Mouse (Mus musculus) midbrain, embryonic 11.5 days (tissue): ENCODE data around the gene Ppcdc. TPM values are rescaled to one million over a fixed set of nuclear protein-coding genes. Genes with fewer than 3 reads are reported as not detected.

ENCODE experiments used
- ATAC-seq: fragments of 200-750 bp; cut with Nextera tagmentation; 2 replicates; pipeline ENCODE4 v1.8.0; 2017; ENCODE audit warnings: moderate TSS enrichment, moderate library complexity; ENCODE audit not compliant: low FRiP score
- DNase-seq: peaks from one replicate; pipeline ENCODE4 v3.0.0; 2015; ENCODE audit warnings: low spot score; ENCODE audit errors: missing footprints
- H3K27ac ChIP-seq: fragments of 300-500 bp; sonication (generic); 2 replicates; pipeline ENCODE4 v1.5.1; 2014; ENCODE audit warnings: low read depth, low read length
- H3K27me3 ChIP-seq: fragments of 300-500 bp; sonication (generic); 2 replicates; pipeline ENCODE4 v1.6.1; 2014; ENCODE audit warnings: mild to moderate bottlenecking, low read length, moderate library complexity, mixed read lengths; ENCODE audit not compliant: control insufficient read depth, insufficient read depth
- H3K36me3 ChIP-seq: fragments of 300-500 bp; sonication (generic); 2 replicates; pipeline ENCODE4 v1.6.1; 2014; ENCODE audit warnings: mild to moderate bottlenecking, low read length, moderate library complexity, mixed read lengths; ENCODE audit not compliant: control insufficient read depth, insufficient read depth
- H3K4me1 ChIP-seq: fragments of 300-500 bp; sonication (generic); 2 replicates; pipeline ENCODE4 v1.6.1; 2014; ENCODE audit warnings: low read length; ENCODE audit not compliant: control insufficient read depth, insufficient read depth
- H3K4me2 ChIP-seq: fragments of 300-500 bp; sonication (generic); 2 replicates; pipeline ENCODE4 v1.6.1; 2014; ENCODE audit warnings: mild to moderate bottlenecking, moderate library complexity
- H3K4me3 ChIP-seq: fragments of 300-500 bp; sonication (generic); 2 replicates; pipeline ENCODE4 v1.5.1; 2014; ENCODE audit warnings: low read depth, low read length
- H3K9ac ChIP-seq: fragments of 300-500 bp; sonication (generic); 2 replicates; pipeline ENCODE4 v1.6.1; 2014; ENCODE audit warnings: low read length
- H3K9me3 ChIP-seq: fragments of 300-500 bp; sonication (generic); 2 replicates; pipeline ENCODE4 v1.6.1; 2016; ENCODE audit warnings: low read length; ENCODE audit not compliant: control insufficient read depth
- WGBS: fragments of 180-500 bp; shearing (Covaris S2); extraction: QIAGEN DNeasy Blood & Tissue Kit; methylation state at CpG from one replicate; pipeline ENCODE4 v1.1.7; 2014; 5-methylcytosine and 5-hydroxymethylcytosine counted together
- polyA plus RNA-seq: library from polyadenylated mRNA; unstranded; fragments of >200 nt; fragmentation: Nextera tagmentation; extraction: Ambion mirVana; gene quantifications from 2 replicates; pipeline ENCODE4 v1.2.1, GENCODE M21; 2014

The Ppcdc gene
- polyA plus RNA-seq: 18.6 and 22.9 TPM in 2 replicates

- peak within 1 kb of the TSS; percentile 84 for H3K9ac ChIP-seq
- no peaks in the 10 kb centered on the region for H3K36me3 ChIP-seq
- H3K4me3 ChIP-seq: peak within 1 kb of the TSS; percentile 41
- no peaks in the 10 kb centered on the region for H3K9me3 ChIP-seq
- DNase-seq (peak; percentile 96), ATAC-seq (peak; percentile 97)
- WGBS: 3% methylated on average over 32 of the region's 32 CpGs
- no peak within 1 kb of the TSS for H3K27ac ChIP-seq
- H3K4me1 ChIP-seq: no peaks in the 10 kb centered on the region; the same call in 1 of the 2 replicates
- peak within 1 kb of the TSS; percentile 70 for H3K4me2 ChIP-seq
- H3K27me3 ChIP-seq: no peaks in the 10 kb centered on the region
These were observed at the start of gene Ppcdc for GRCm38 (mm10) chr9:57439522-57440295. Ppcdc (minus strand) TSS chr9:57440124.

DNA sequence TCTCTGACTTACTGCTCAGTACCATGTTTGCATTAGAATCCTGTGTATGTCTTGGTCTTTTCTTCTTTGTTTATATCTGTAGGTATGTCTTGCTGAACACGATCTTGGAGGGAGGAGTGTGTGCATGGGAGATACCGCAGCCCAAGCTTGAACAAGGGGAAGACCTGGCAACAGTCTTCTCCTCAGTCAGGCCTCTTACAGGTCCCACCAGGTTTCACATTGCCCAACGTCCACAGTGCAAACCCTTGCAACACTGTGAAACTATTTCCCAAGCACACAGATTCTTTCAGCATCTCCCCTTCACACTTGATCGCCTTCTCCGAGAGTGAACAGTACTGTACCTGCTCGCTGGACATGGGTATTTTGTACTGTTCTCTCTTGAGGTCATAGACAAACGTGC is 47.9 kb upstream of the Ppcdc start:
- ATAC-seq: no peak
- 75% methylated on average over 7 of the region's 7 CpGs for whole genome bisulfite sequencing

GRCm38 (mm10) chr9:57485774-57486173 is 45.9 kb upstream of the Ppcdc start:
- 18% methylated on average over 7 of the region's 7 CpGs for WGBS
- H3K9ac ChIP-seq: peak overlapping the region; percentile 20; the same call in 1 of the 2 replicates
- H3K4me2 ChIP-seq: no peak overlapping the region; the same call in 1 of the 2 replicates

More for the DNA sequence above, 47.9 kb upstream of the Ppcdc start:
- H3K27me3 ChIP-seq: no peaks in the 10 kb centered on the region
- H3K4me2 ChIP-seq: no peak overlapping the region
- H3K27ac ChIP-seq: no peak overlapping the region
- no peak overlapping the region for H3K9ac ChIP-seq
- peak; percentile 12 for DNase-seq
- H3K36me3 ChIP-seq: no peaks in the 10 kb centered on the region
- no peaks in the 10 kb centered on the region for H3K9me3 ChIP-seq
- no peaks in the 10 kb centered on the region for H3K4me1 ChIP-seq
- H3K4me3 ChIP-seq: no peak overlapping the region

GRCm38 (mm10) chr9:57468914-57469313 is 29.0 kb upstream of the Ppcdc start:
- ATAC-seq: no peak
- no peaks in the 10 kb centered on the region for H3K9me3 ChIP-seq
- H3K9ac ChIP-seq: no peak overlapping the region
- 80% methylated on average over 4 of the region's 4 CpGs for WGBS
- H3K27me3 ChIP-seq: no peaks in the 10 kb centered on the region
- DNase-seq: peak; percentile 51
- H3K4me3 ChIP-seq: no peak overlapping the region
- H3K36me3 ChIP-seq: no peaks in the 10 kb centered on the region
- peaks cover 8% of the 10 kb centered on the region for H3K4me1 ChIP-seq
- H3K27ac ChIP-seq: no peak overlapping the region
- no peak overlapping the region for H3K4me2 ChIP-seq

More at GRCm38 (mm10) chr9:57485774-57486173, 45.9 kb upstream of the Ppcdc start:
- no peaks in the 10 kb centered on the region for H3K4me1 ChIP-seq
- DNase-seq: peak; percentile 97
- H3K27ac ChIP-seq: no peak overlapping the region
- H3K9me3 ChIP-seq: no peaks in the 10 kb centered on the region
- peak; percentile 55; the same call in 1 of the 2 replicates for ATAC-seq
- H3K36me3 ChIP-seq: no peaks in the 10 kb centered on the region
- H3K4me3 ChIP-seq: no peak overlapping the region
- H3K27me3 ChIP-seq: no peaks in the 10 kb centered on the region

- Histone ChIP-seq H3K9me3 (no peaks in the 10 kb centered on the region), H3K4me2 (peak within 1 kb of the TSS; percentile 79), H3K4me1 (peaks cover 8% of the 10 kb centered on the region), H3K36me3 (no peaks in the 10 kb centered on the region), H3K27ac (no peak within 1 kb of the TSS), H3K27me3 (no peaks in the 10 kb centered on the region), H3K4me3 (peak within 1 kb of the TSS; percentile 51), H3K9ac (peak within 1 kb of the TSS; percentile 79)
- DNase-seq (peak; percentile 99), ATAC-seq (peak; percentile 91)
- 2% methylated on average over 48 of the region's 48 CpGs for WGBS
These were observed 28.1 kb upstream of the Ppcdc start, which contains the start of gene Scamp5 for GRCm38 (mm10) chr9:57467896-57468549. Scamp5 (minus strand) TSS chr9:57468060.

DNA sequence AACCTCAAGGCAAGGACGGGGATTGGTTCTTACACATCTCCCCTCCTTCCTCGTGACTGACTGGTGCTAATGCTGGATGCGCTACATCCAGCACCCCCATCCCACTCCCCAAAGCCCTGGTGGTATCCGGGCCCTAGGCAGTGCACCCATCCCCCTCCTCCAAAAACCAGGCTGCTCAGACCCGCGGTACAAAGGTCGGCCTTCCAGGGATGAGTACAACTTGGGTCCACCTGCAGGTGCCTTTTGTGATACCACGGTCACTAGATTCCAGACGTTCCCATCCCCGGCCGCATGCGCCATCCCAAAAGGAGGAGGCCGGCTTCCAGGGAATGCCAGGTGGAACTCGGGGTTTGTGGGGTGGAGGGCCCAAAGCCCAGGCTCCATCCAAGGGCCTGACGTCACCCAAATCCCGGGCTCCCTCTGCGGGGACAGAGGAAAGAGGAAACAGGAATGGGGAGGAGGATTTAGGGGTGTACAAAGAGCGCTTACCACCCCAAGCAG is 27.4 kb upstream of the Ppcdc start:
- DNase-seq: peak; percentile 94
- H3K4me2 ChIP-seq: peak overlapping the region; percentile 79
- H3K4me3 ChIP-seq: peak overlapping the region; percentile 51
- peak overlapping the region; percentile 79 for H3K9ac ChIP-seq
- no peak overlapping the region for H3K27ac ChIP-seq
- peaks cover 8% of the 10 kb centered on the region for H3K4me1 ChIP-seq
- H3K36me3 ChIP-seq: no peaks in the 10 kb centered on the region
- H3K9me3 ChIP-seq: no peaks in the 10 kb centered on the region
- ATAC-seq: peak; percentile 70
- WGBS: under 1% methylated on average over 18 of the region's 18 CpGs
- no peaks in the 10 kb centered on the region for H3K27me3 ChIP-seq

- H3K27me3 ChIP-seq: no peaks in the 10 kb centered on the region
- no peak for ATAC-seq
- no peak overlapping the region for H3K4me3 ChIP-seq
- H3K36me3 ChIP-seq: no peaks in the 10 kb centered on the region
- WGBS: 74% methylated on average over 3 of the region's 3 CpGs
- H3K4me1 ChIP-seq: peaks cover 8% of the 10 kb centered on the region
- H3K4me2 ChIP-seq: no peak overlapping the region
- no peaks in the 10 kb centered on the region for H3K9me3 ChIP-seq
- H3K27ac ChIP-seq: no peak overlapping the region
- no peak for DNase-seq
- H3K9ac ChIP-seq: no peak overlapping the region
These were observed 26.2 kb upstream of the Ppcdc start for GRCm38 (mm10) chr9:57466101-57466500.

DNA sequence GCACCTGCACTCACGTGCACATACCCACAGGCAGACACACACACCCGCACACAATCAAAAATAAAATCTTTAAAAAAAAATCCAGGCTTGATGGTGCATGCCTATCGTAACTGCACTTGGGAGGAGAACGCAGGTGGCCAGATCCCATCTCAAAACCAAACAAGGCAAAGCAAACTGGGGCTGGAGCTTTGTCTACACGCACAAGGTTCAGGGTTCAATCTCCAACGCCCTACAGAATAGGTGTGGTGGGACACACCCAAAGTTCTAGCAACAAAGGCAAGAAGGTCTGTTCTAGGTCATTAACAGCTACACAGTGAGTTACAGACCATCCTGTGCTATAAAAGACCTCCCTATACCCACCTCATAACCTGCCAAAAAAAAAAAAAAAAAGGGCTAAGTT is 22.9 kb upstream of the Ppcdc start:
- no peaks in the 10 kb centered on the region for H3K9me3 ChIP-seq
- WGBS: 88% methylated on average over 6 of the region's 6 CpGs
- ATAC-seq: no peak
- no peaks in the 10 kb centered on the region for H3K27me3 ChIP-seq
- H3K9ac ChIP-seq: no peak overlapping the region
- DNase-seq: no peak
- peaks cover 8% of the 10 kb centered on the region for H3K4me1 ChIP-seq
- H3K27ac ChIP-seq: no peak overlapping the region
- no peaks in the 10 kb centered on the region for H3K36me3 ChIP-seq
- no peak overlapping the region for H3K4me3 ChIP-seq
- H3K4me2 ChIP-seq: no peak overlapping the region

- Histone ChIP-seq H3K4me2 (no peak overlapping the region), H3K27ac (no peak overlapping the region), H3K9ac (no peak overlapping the region), H3K4me1 (no peaks in the 10 kb centered on the region), H3K27me3 (no peaks in the 10 kb centered on the region), H3K9me3 (no peaks in the 10 kb centered on the region), H3K4me3 (no peak overlapping the region), H3K36me3 (no peaks in the 10 kb centered on the region)
- no peak for ATAC-seq
- no peak for DNase-seq
- WGBS: 92% methylated on average over 2 of the region's 2 CpGs
These were observed 19.8 kb upstream of the Ppcdc start for GRCm38 (mm10) chr9:57459707-57460106.
